Mouse (Mus musculus) adrenal gland, postnatal 4 days (tissue): ENCODE measurements around the gene Abcb1b. TPM values are rescaled to one million over a fixed set of nuclear protein-coding genes. Genes with fewer than 3 reads are reported as not detected.

Experiments used
- total RNA-seq, 2 experiments: library from RNA; stranded (reverse); gene quantifications; 2 replicates each; pipeline ENCODE4 v1.2.3; 2021

Gene Abcb1b
- total RNA-seq, 2 experiments from 2014 or later: 184 to 198 TPM

Other genes starting within 250 kb of the Abcb1b start
- gene Rundc3b, start 175.2 kb upstream of the Abcb1b start, total RNA-seq: 1 to 10 TPM; 8.2 to 9.3 TPM
- gene Abcb1a, start 138.1 kb upstream of the Abcb1b start, total RNA-seq: 10 to 100 TPM; 11.5 to 11.9 TPM
- 10 to 100 TPM in 1 of 2 experiments, 1 to 10 TPM in 1; 7.9 to 17.9 TPM for gene Abcb4, start 95.6 kb downstream of the Abcb1b start, total RNA-seq
- 10 to 100 TPM; 43.0 to 64.2 TPM for gene Crot, start 199.2 kb downstream of the Abcb1b start, total RNA-seq